Mouse (Mus musculus) spleen, adult 2 months (tissue): ENCODE results near the gene Grid2.

Experiments
- CTCF ChIP-seq: fragments of 200-500 bp; IDR thresholded peaks from 2 replicates; pipeline ENCODE4 v1.5.1; 2011; ENCODE audit warnings: mild to moderate bottlenecking, inconsistent platforms; ENCODE audit not compliant: insufficient read depth, insufficient read length, insufficient replicate concordance; ENCODE audit errors: extremely low read depth
- POLR2A ChIP-seq: fragments of 200-500 bp; IDR thresholded peaks from 2 replicates; pipeline ENCODE4 v1.6.1; 2011; ENCODE audit warnings: low read depth, low read length, inconsistent platforms

DNA sequence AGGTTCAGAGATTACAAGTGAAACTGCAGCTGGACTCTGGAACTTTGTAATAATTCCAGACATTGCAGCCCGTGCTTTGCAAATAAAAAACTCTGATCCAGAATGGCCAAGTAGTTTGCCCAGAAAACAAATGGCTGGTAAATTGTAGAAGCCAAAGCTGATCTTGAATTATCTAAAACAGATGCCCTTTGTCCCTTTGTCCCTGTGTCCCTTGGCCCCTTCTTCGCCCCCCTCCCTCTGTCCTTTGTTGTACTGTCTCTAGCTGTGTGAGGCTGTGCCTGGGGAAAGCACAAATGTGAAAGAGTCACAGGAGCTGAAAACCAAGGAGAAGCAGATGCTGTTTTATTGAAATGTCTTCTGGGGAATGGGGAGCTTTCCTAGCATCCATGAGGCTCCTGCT is 1341.2 kb downstream of the Grid2 start:
- TF ChIP-seq CTCF (no peak), POLR2A (no peak)
